Mouse (Mus musculus): ENCODE measurements around the gene Ncbp2.

DNA sequence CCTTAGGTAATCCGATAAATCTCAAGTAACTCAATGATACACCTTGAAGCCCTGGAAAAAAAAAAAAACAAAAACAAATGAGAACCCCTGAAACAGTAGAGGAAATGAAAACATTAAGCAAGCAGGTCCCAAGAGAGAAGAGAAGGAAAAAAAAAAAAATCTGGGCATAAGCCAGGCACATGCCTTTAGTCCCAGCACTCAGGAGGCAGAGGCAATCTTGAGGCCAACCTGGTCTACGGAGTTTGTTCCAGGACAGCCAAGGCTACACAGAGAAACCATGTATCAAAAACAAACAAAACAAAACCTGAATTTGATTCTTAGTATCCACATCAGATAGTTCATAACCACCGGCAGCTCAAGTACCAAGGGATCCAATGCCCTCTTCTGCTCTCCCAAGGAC, 56.4 kb downstream of the Ncbp2 start:
- TF ChIP-seq POLR2A (IDR thresholded peaks at IDR 0.05; ENCODE audit: control insufficient read depth, extremely low read depth, insufficient read depth, low read length, poor library complexity) (no peak), CTCF (IDR thresholded peaks at IDR 0.05; ENCODE audit: borderline replicate concordance, control insufficient read depth, extremely low read depth, insufficient read depth, low read length, poor library complexity) (no peak)
